Mouse (Mus musculus) left cerebral cortex, adult 9 months (tissue): ENCODE measurements at regions not wholly inside any gene's neighbourhood (a gene's known extent, or its start where the extent isn't known, plus 50 kb on each side); places are given as distances from the start of the nearest gene placed in this dataset.
"Not testable (repeated sequence)": the region's sequence is repeated elsewhere in the genome, so short reads cannot be mapped to it uniquely, and the experiment has no call there.

Experiments used
- DNase-seq, 2 experiments: peaks; one replicate each; pipeline ENCODE4 v3.0.0; 2022; ENCODE audit warnings: low spot score in 2 of 2

- DNase-seq = not testable (repeated sequence)
Measured at GRCm38 (mm10) chr1:184669173-184669572, 63.2 kb downstream of the Hlx start.

- no peak for DNase-seq
Measured at GRCm38 (mm10) chr1:184668428-184668827, 64.0 kb downstream of the Hlx start.

GRCm38 (mm10) chr1:184668022-184668421 is 64.4 kb downstream of the Hlx start:
- DNase-seq = no peak

GRCm38 (mm10) chr1:184665243-184665642 is 67.2 kb downstream of the Hlx start:
- no peak for DNase-seq

- no peak for DNase-seq
Measured at GRCm38 (mm10) chr1:184664098-184664375, 68.4 kb downstream of the Hlx start.

GRCm38 (mm10) chr1:184663300-184664097 is 68.9 kb downstream of the Hlx start:
- DNase-seq = no peak

GRCm38 (mm10) chr1:184650541-184651105 is 81.8 kb downstream of the Hlx start:
- peak; percentile 23 to 33 for DNase-seq

GRCm38 (mm10) chr1:184647920-184648540 is 84.4 kb downstream of the Hlx start:
- DNase-seq = no peak

GRCm38 (mm10) chr1:184644767-184645598 is 87.4 kb downstream of the Hlx start:
- no peak for DNase-seq

GRCm38 (mm10) chr1:184630695-184631475 is 101.5 kb downstream of the Hlx start:
- DNase-seq = no peak

- DNase-seq = peak in 1 of 2 experiments; percentile 7
Measured at GRCm38 (mm10) chr1:184629194-184629593, 103.2 kb downstream of the Hlx start.

- no peak for DNase-seq
Measured at GRCm38 (mm10) chr1:184628566-184629168, 103.8 kb downstream of the Hlx start.

- no peak for DNase-seq
Measured at GRCm38 (mm10) chr1:184622462-184622861, 110.0 kb downstream of the Hlx start.

GRCm38 (mm10) chr1:184621950-184622349 is 110.5 kb downstream of the Hlx start:
- no peak for DNase-seq

GRCm38 (mm10) chr1:184617853-184618454 is 114.5 kb downstream of the Hlx start:
- DNase-seq = no peak

GRCm38 (mm10) chr1:184615991-184616390 is 116.4 kb downstream of the Hlx start:
- no peak for DNase-seq

- DNase-seq = no peak
Measured at GRCm38 (mm10) chr1:184614699-184615415, 117.6 kb downstream of the Hlx start.

GRCm38 (mm10) chr1:184612880-184613279 is 119.5 kb downstream of the Hlx start:
- no peak for DNase-seq

GRCm38 (mm10) chr1:184608938-184609337 is 123.5 kb downstream of the Hlx start:
- no peak for DNase-seq

GRCm38 (mm10) chr1:184608338-184608737 is 124.1 kb downstream of the Hlx start:
- DNase-seq = no peak
